Mouse (Mus musculus) urinary bladder, postnatal 36 days (tissue): ENCODE measurements at regions not wholly inside any gene's neighbourhood (a gene's known extent, or its start where the extent isn't known, plus 50 kb on each side); places are given as distances from the start of the nearest gene placed in this dataset.

Experiments
- DNase-seq, 2 experiments: peaks; one replicate each; pipeline ENCODE4 v3.0.0; 2022; ENCODE audit warnings: low spot score in 2 of 2, mixed read lengths in 1 of 2

DNA sequence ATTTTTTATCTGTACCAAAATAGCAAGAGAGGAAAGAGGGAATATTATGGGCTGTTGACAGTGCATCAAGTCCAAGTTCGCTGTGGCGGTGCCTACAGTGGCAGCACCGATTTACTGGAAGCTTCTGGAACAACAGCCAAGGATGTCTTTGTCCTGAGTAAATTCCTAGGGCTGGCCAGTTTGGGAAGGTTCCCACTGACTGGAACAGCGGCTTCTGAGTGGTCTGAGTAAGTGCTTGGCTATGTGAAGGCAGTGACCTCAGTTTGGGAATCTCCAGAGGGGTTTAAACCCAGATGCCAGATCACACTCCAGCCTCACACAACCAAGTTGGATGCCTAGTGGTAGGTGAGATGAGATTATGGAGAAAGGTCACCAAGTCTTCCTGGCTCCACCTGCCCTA lies 84.4 kb upstream of the Slc7a14 start:
- no peak for DNase-seq

DNA sequence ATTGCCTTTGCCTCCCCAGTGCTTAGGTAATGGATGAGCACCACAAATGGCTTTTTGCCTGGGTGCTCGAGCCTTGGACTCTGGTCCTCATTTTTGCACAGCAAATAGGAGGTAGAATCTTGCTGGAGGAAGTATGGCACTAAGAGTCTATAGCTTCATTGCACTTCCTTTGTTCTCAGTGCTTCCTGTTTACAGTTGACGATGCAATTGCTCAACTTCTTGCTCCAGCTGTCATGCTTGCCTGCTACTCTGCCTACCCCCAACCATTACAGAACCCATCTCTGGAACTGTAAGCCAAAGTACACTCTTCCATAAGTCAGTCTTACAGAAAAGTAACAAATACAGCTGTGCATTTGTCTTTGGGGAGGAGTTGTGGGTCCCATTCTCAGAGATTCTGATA lies 79.8 kb upstream of the Slc7a14 start:
- DNase-seq, result no peak

DNA sequence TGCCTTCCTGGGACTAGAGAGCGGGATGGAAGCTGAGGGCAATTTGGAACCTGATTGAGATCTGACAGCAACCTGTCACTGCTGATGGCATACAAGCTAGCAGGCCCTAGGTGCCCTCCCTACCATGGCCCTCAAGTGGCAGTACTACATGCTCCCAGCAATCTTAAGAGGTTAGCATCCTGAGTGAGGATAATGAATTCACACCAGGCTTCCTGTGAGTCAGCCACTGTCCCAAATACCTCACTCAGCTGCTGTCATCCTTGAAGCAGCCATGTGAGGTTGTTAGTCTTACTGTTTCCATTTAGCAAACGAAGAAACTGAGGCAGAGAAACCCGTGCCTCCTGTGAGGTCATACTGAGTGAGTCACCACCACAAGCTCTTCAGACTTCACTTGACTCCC lies 65.5 kb upstream of the Slc7a14 start:
- no peak for DNase-seq

DNA sequence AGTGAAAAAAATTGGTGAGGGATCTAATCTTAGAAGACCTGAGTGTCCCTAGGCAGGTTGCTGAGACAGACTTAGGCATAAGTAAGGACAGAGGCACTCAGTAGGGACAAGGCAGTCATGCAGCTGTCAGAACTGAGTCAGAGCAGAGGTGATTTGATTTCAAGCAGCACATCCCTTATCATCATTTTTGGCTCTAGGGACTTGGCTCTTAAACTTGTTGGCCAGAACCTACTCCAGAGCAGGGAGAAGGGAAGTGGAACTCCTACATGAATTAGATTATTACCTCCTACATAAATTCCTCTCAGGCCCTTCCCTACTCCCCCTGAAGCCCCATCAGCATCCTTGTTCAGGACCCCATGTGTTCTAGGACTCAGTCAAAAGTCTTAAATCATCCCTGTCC lies 63.9 kb upstream of the Slc7a14 start:
- no peak for DNase-seq

DNA sequence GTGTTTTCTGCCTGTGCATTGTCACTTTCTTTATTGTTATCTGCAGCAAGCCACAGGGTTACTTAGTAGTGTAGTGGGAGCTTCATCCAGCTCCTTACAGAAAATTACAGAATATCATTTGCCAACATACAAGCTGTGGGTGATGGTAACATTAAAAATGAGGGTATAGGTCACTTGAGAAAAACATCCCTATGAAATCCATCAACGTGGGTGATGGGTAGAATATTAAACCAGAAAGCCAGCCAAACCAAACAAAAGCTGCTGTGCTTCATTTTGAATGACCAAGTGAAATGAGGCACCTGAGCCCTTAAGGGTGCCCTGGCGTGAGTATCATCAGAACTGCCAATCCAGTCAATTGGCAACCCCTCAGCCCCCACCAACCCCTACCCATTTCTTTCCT lies 58.1 kb upstream of the Slc7a14 start:
- no peak for DNase-seq
